Mouse (Mus musculus) brain, embryonic 14.5 days (tissue): ENCODE measurements around the gene Lamb1.

Experiments used
- CTCF ChIP-seq: fragments of 200-500 bp; IDR thresholded peaks from 2 replicates; pipeline ENCODE4 v1.5.1; 2012; ENCODE audit warnings: inconsistent platforms, mild to moderate bottlenecking, moderate library complexity, borderline replicate concordance; ENCODE audit not compliant: insufficient read depth, insufficient read length; ENCODE audit errors: extremely low read depth
- POLR2A ChIP-seq: fragments of 200-500 bp; IDR thresholded peaks from 2 replicates; pipeline ENCODE4 v1.6.1; 2012; ENCODE audit warnings: mild to moderate bottlenecking, inconsistent platforms, borderline replicate concordance; ENCODE audit not compliant: poor library complexity, insufficient read depth, insufficient read length, severe bottlenecking; ENCODE audit errors: extremely low read depth

GRCm38 (mm10) chr12:31218774-31219173 lies 46.3 kb upstream of the Lamb1 start:
- no peak for TF ChIP-seq CTCF
- TF ChIP-seq POLR2A: no peak
